Mouse (Mus musculus): ENCODE data around the gene Maml3. TPM values are rescaled to one million over a fixed set of nuclear protein-coding genes. Genes with fewer than 3 reads are reported as not detected.

Gene Maml3
- total RNA-seq, 1 experiment: 1.2 TPM

- in situ Hi-C loops (cut with MboI; ENCODE audit: low sequenced_read_pairs in 2 of 2, unreplicated experiment in 2 of 2): no loop called here
- Histone ChIP-seq H3K4me1 (ENCODE audit: control insufficient read depth in 2 of 2, insufficient read depth in 2 of 2, low read length in 2 of 2, poor library complexity in 1 of 2) (no peaks in the 10 kb centered on the region), H3K27ac (ENCODE audit: insufficient read depth, low read depth, low read length, poor library complexity, severe bottlenecking) (no peak overlapping the region), H3K4me3 (ENCODE audit: insufficient read depth in 1 of 2, low read depth in 1 of 2, low read length in 2 of 2, poor library complexity in 1 of 2, severe bottlenecking in 1 of 2) (peak overlapping the region in 1 of 2 experiments; percentile 70; a peak in 2 of 4 replicates), H3K36me3 (ENCODE audit: control insufficient read depth, insufficient read depth, low read length, poor library complexity, severe bottlenecking) (no peaks in the 10 kb centered on the region), H3K9me3 (ENCODE audit: control insufficient read depth, insufficient read depth, low read depth, low read length) (no peaks in the 10 kb centered on the region), H3K9ac (ENCODE audit: insufficient read depth, low read depth, low read length, poor library complexity, severe bottlenecking) (no peak overlapping the region)
- DNase-seq (ENCODE audit: low read depth, low spot score): no peak
- TF ChIP-seq CHD2 (IDR thresholded peaks at IDR 0.05; ENCODE audit: low read depth, low read length) (no peak), MAFK (IDR thresholded peaks at IDR 0.05; ENCODE audit: insufficient read depth, low read depth, low read length) (no peak), ZC3H11A (IDR thresholded peaks at IDR 0.05; ENCODE audit: borderline replicate concordance, low read depth, low read length) (no peak), HCFC1 (IDR thresholded peaks at IDR 0.05; ENCODE audit: borderline replicate concordance, insufficient read depth, low read length) (no peak), ZNF384 (IDR thresholded peaks at IDR 0.05; ENCODE audit: low read depth, low read length) (no peak)
These were observed 402.9 kb downstream of the Maml3 start for GRCm38 (mm10) chr3:51701950-51702349.

DNA sequence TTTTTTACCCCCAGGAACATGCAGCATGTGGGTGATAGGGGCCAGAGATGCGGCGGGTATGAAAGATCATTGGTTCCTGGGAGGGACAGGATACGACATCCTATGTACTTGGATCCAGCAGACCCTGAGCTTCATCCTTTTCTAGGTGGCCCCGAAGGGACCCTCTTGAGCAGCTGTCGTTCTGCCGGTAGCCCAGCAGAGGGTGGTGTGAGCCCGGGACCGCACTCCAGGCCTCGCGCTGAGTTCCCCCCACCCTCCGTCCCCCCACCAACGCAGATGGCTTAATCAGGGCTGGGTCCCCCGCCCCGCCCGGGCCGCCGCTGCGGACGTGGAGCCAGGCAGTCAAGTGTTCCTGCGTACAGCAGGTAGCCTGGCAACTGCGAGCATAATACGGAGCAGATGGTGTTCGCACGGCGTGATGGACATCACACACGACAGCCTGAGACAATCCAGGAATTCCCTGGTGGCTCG is 403.6 kb downstream of the Maml3 start:
- peak overlapping the region; percentile 59 for H3K9ac ChIP-seq (ENCODE audit: insufficient read depth, low read depth, low read length, poor library complexity, severe bottlenecking)
- peak overlapping the region; percentile 23 to 70; a peak in 3 of 4 replicates for H3K4me3 ChIP-seq (ENCODE audit: insufficient read depth in 1 of 2, low read depth in 1 of 2, low read length in 2 of 2, poor library complexity in 1 of 2, severe bottlenecking in 1 of 2)
- peak; percentile 24 for DNase-seq (ENCODE audit: low read depth, low spot score)
- no peak overlapping the region for H3K27ac ChIP-seq (ENCODE audit: insufficient read depth, low read depth, low read length, poor library complexity, severe bottlenecking)
- H3K36me3 ChIP-seq (ENCODE audit: control insufficient read depth, insufficient read depth, low read length, poor library complexity, severe bottlenecking): no peaks in the 10 kb centered on the region
- TF ChIP-seq ZC3H11A (IDR thresholded peaks at IDR 0.05; ENCODE audit: borderline replicate concordance, low read depth, low read length): peak; percentile 59; the same call in 1 of the 2 replicates
- TF ChIP-seq ZNF384 (IDR thresholded peaks at IDR 0.05; ENCODE audit: low read depth, low read length): no peak
- no peaks in the 10 kb centered on the region for H3K4me1 ChIP-seq (ENCODE audit: control insufficient read depth in 2 of 2, insufficient read depth in 2 of 2, low read length in 2 of 2, poor library complexity in 1 of 2)
- in situ Hi-C loops (cut with MboI; ENCODE audit: low sequenced_read_pairs in 2 of 2, unreplicated experiment in 2 of 2): no loop called here
- no peaks in the 10 kb centered on the region for H3K9me3 ChIP-seq (ENCODE audit: control insufficient read depth, insufficient read depth, low read depth, low read length)

DNA sequence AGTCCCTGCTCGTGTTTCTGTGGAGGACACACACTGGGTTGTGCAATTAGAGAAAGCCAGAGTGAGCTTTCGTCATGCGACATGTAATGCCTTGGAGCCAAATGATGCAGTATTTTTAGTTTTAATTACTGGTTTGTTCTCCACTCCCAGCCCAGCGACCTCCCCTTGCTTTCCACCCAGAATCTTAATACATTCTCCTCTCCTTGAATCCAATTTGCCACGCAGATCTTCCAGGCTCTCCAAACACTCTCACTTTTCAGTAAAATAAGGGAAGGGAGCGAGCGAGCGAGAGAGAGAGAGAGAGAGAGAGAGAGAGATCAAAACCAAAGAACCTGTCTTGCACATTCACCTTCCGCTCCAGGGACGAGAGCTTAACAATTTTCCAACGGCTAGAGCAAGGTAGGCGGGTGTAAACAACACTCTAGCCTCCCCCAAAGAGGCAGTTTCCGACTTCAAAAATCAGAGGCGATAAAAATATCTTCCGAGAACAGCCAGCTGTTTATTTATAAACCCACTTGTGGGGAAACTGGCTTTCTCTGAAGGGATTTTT is 404.1 kb downstream of the Maml3 start:
- no peaks in the 10 kb centered on the region for H3K4me1 ChIP-seq (ENCODE audit: control insufficient read depth in 2 of 2, insufficient read depth in 2 of 2, low read length in 2 of 2, poor library complexity in 1 of 2)
- H3K4me3 ChIP-seq (ENCODE audit: insufficient read depth in 1 of 2, low read depth in 1 of 2, low read length in 2 of 2, poor library complexity in 1 of 2, severe bottlenecking in 1 of 2): peak overlapping the region in 1 of 2 experiments; percentile 23; a peak in 1 of 4 replicates

GRCm38 (mm10) chr3:51700123-51700522 is 404.8 kb downstream of the Maml3 start:
- in situ Hi-C loops (cut with MboI; ENCODE audit: low sequenced_read_pairs in 2 of 2, unreplicated experiment in 2 of 2): no loop called here
- DNase-seq (ENCODE audit: low read depth, low spot score): no peak
- Histone ChIP-seq H3K4me1 (ENCODE audit: control insufficient read depth in 2 of 2, insufficient read depth in 2 of 2, low read length in 2 of 2, poor library complexity in 1 of 2) (no peaks in the 10 kb centered on the region), H3K36me3 (ENCODE audit: control insufficient read depth, insufficient read depth, low read length, poor library complexity, severe bottlenecking) (no peaks in the 10 kb centered on the region), H3K27ac (ENCODE audit: insufficient read depth, low read depth, low read length, poor library complexity, severe bottlenecking) (no peak overlapping the region), H3K9me3 (ENCODE audit: control insufficient read depth, insufficient read depth, low read depth, low read length) (no peaks in the 10 kb centered on the region), H3K9ac (ENCODE audit: insufficient read depth, low read depth, low read length, poor library complexity, severe bottlenecking) (no peak overlapping the region), H3K4me3 (ENCODE audit: insufficient read depth in 1 of 2, low read depth in 1 of 2, low read length in 2 of 2, poor library complexity in 1 of 2, severe bottlenecking in 1 of 2) (no peak overlapping the region)
- TF ChIP-seq MAFK (IDR thresholded peaks at IDR 0.05; ENCODE audit: insufficient read depth, low read depth, low read length) (no peak), ZNF384 (IDR thresholded peaks at IDR 0.05; ENCODE audit: low read depth, low read length) (no peak), CHD2 (IDR thresholded peaks at IDR 0.05; ENCODE audit: low read depth, low read length) (no peak), ZC3H11A (IDR thresholded peaks at IDR 0.05; ENCODE audit: borderline replicate concordance, low read depth, low read length) (no peak), HCFC1 (IDR thresholded peaks at IDR 0.05; ENCODE audit: borderline replicate concordance, insufficient read depth, low read length) (no peak)

More for the DNA sequence above, 404.1 kb downstream of the Maml3 start:
- Histone ChIP-seq H3K36me3 (ENCODE audit: control insufficient read depth, insufficient read depth, low read length, poor library complexity, severe bottlenecking) (no peaks in the 10 kb centered on the region), H3K9ac (ENCODE audit: insufficient read depth, low read depth, low read length, poor library complexity, severe bottlenecking) (no peak overlapping the region), H3K27ac (ENCODE audit: insufficient read depth, low read depth, low read length, poor library complexity, severe bottlenecking) (no peak overlapping the region), H3K9me3 (ENCODE audit: control insufficient read depth, insufficient read depth, low read depth, low read length) (no peaks in the 10 kb centered on the region)
- no peak for TF ChIP-seq HCFC1 (IDR thresholded peaks at IDR 0.05; ENCODE audit: borderline replicate concordance, insufficient read depth, low read length)
- no peak for TF ChIP-seq CHD2 (IDR thresholded peaks at IDR 0.05; ENCODE audit: low read depth, low read length)
- no peak for TF ChIP-seq MAFK (IDR thresholded peaks at IDR 0.05; ENCODE audit: insufficient read depth, low read depth, low read length)
- no peak for TF ChIP-seq ZC3H11A (IDR thresholded peaks at IDR 0.05; ENCODE audit: borderline replicate concordance, low read depth, low read length)
- TF ChIP-seq ZNF384 (IDR thresholded peaks at IDR 0.05; ENCODE audit: low read depth, low read length): no peak
- DNase-seq (ENCODE audit: low read depth, low spot score): no peak
- in situ Hi-C loops (cut with MboI; ENCODE audit: low sequenced_read_pairs in 2 of 2, unreplicated experiment in 2 of 2): no loop called here

Measured in ES-E14 (cell line).